Comparison of ENCODE assay signal across 23 mouse cellular contexts in genomic region chr2:104358881-104359280, GRCm38 (mm10). TPM values are rescaled to one million over a fixed set of nuclear protein-coding genes. Genes with fewer than 3 reads are reported as not detected.
DNase-seq lines count a peak whose midpoint lies in the region; ATAC-seq and TF ChIP-seq lines count a peak whose summit lies in the region.
"Had no signal": no experiment of that assay in that cellular context is flagged by ENCODE, and none has a peak within 500 bp of the region (broad histone marks: within the 10 kb centered on the region; RNA-seq: fewer than 3 reads in every experiment).

No protein-coding gene starts in this region.

- H3K27me3 ChIP-seq in forebrain, postnatal 0 days (ENCODE audit: insufficient read depth, low read length): no peaks in the 10 kb centered on the region
- no peaks in the 10 kb centered on the region for H3K27me3 ChIP-seq in forebrain, embryonic 10.5 days (ENCODE audit: poor library complexity, severe bottlenecking)
- H3K27me3 ChIP-seq in midbrain, embryonic 14.5 days (ENCODE audit: control insufficient read depth, insufficient read depth, low read length): no peaks in the 10 kb centered on the region
- H3K27me3 ChIP-seq in midbrain, embryonic 16.5 days (ENCODE audit: control insufficient read depth, insufficient read depth, low read depth, low read length): no peaks in the 10 kb centered on the region
- H3K27me3 ChIP-seq: embryonic facial prominence, embryonic 15.5 days; stomach, embryonic 15.5 days had no signal

- H3K4me3 ChIP-seq in forebrain, postnatal 0 days (ENCODE audit: low read depth, low read length): no peak overlapping the region
- no peak overlapping the region for H3K4me3 ChIP-seq in forebrain, embryonic 10.5 days
- H3K4me3 ChIP-seq in left cerebral cortex, adult 2 months: no peak overlapping the region
- no peak overlapping the region for H3K4me3 ChIP-seq in midbrain, embryonic 14.5 days (replicated peaks; ENCODE audit: low read depth, low read length)
- no peak overlapping the region for H3K4me3 ChIP-seq in midbrain, embryonic 16.5 days (ENCODE audit: low read depth, low read length)
- H3K4me3 ChIP-seq: embryonic facial prominence, embryonic 15.5 days; heart, embryonic 10.5 days; limb, embryonic 10.5 days; stomach, embryonic 15.5 days had no signal

- no peak overlapping the region for H3K4me2 ChIP-seq in forebrain, postnatal 0 days (ENCODE audit: low read depth)
- H3K4me2 ChIP-seq in midbrain, embryonic 14.5 days (ENCODE audit: low read length): no peak overlapping the region
- H3K4me2 ChIP-seq in midbrain, embryonic 16.5 days (ENCODE audit: low read length): no peak overlapping the region
- H3K4me2 ChIP-seq: embryonic facial prominence, embryonic 15.5 days; stomach, embryonic 15.5 days had no signal

- no peaks in the 10 kb centered on the region for H3K36me3 ChIP-seq in forebrain, postnatal 0 days (ENCODE audit: insufficient read depth)
- H3K36me3 ChIP-seq in forebrain, embryonic 10.5 days (replicated peaks): no peaks in the 10 kb centered on the region
- no peaks in the 10 kb centered on the region for H3K36me3 ChIP-seq in midbrain, embryonic 14.5 days (ENCODE audit: control insufficient read depth, insufficient read depth, low read length)
- H3K36me3 ChIP-seq in midbrain, embryonic 16.5 days (ENCODE audit: control insufficient read depth, insufficient read depth, low read length): no peaks in the 10 kb centered on the region
- H3K36me3 ChIP-seq: embryonic facial prominence, embryonic 15.5 days; heart, embryonic 10.5 days; limb, embryonic 10.5 days; stomach, embryonic 15.5 days had no signal

- peak; percentile 65 for DNase-seq in cerebellum, postnatal 10 days
- no peak for DNase-seq in cerebellum, postnatal 25 days
- no peak for DNase-seq in forebrain, postnatal 0 days
- no peak for DNase-seq in forebrain, embryonic 10.5 days (ENCODE audit: extremely low spot score, low spot score)
- DNase-seq in left cerebral cortex, adult 2 months (ENCODE audit: extremely low spot score in 1 of 2, low spot score in 2 of 2): no peak
- DNase-seq in left cerebral cortex, postnatal 25 days (ENCODE audit: low spot score in 2 of 2): no peak
- DNase-seq in midbrain, embryonic 14.5 days: peak; percentile 31
- DNase-seq: adrenal gland, postnatal 10 days; cerebellum, adult 9-10 months; gastrocnemius, postnatal 10 days; heart, postnatal 4 days; kidney, postnatal 4 days; liver; thymus, postnatal 36 days had no signal

- H3K27ac ChIP-seq in forebrain, postnatal 0 days (ENCODE audit: low read depth, low read length): no peak overlapping the region
- H3K27ac ChIP-seq in forebrain, embryonic 10.5 days: no peak overlapping the region
- H3K27ac ChIP-seq in left cerebral cortex, adult 2 months: peak overlapping the region; percentile 32; the same call in 1 of the 2 replicates
- H3K27ac ChIP-seq in midbrain, embryonic 14.5 days (replicated peaks; ENCODE audit: low read depth, low read length): no peak overlapping the region
- no peak overlapping the region for H3K27ac ChIP-seq in midbrain, embryonic 16.5 days (ENCODE audit: low read length)
- H3K27ac ChIP-seq: embryonic facial prominence, embryonic 15.5 days; heart, embryonic 10.5 days; limb, embryonic 10.5 days; stomach, embryonic 15.5 days had no signal

- peak; percentile 74 for ATAC-seq in forebrain, postnatal 0 days
- no peak for ATAC-seq in midbrain, embryonic 14.5 days (ENCODE audit: low FRiP score, low TSS enrichment)
- no peak for ATAC-seq in midbrain, embryonic 16.5 days
- ATAC-seq: intestine, postnatal 0 days had no signal

- 0 out of 2 replicates have a peak, but pooled peaks cover 3% of the 10 kb centered on the region for H3K4me1 ChIP-seq in forebrain, postnatal 0 days (ENCODE audit: insufficient read depth)
- no peaks in the 10 kb centered on the region for H3K4me1 ChIP-seq in forebrain, embryonic 10.5 days
- no peaks in the 10 kb centered on the region for H3K4me1 ChIP-seq in midbrain, embryonic 14.5 days (ENCODE audit: control insufficient read depth, insufficient read depth, low read length)
- H3K4me1 ChIP-seq in midbrain, embryonic 16.5 days (ENCODE audit: control insufficient read depth, insufficient read depth, low read length): peaks cover 3% of the 10 kb centered on the region; the same call in 1 of the 2 replicates
- H3K4me1 ChIP-seq: embryonic facial prominence, embryonic 15.5 days; limb, embryonic 10.5 days; stomach, embryonic 15.5 days had no signal

- H3K9ac ChIP-seq in forebrain, postnatal 0 days: no peak overlapping the region
- no peak overlapping the region for H3K9ac ChIP-seq in midbrain, embryonic 14.5 days (replicated peaks; ENCODE audit: low read length)
- H3K9ac ChIP-seq in midbrain, embryonic 16.5 days (ENCODE audit: low read depth, low read length): no peak overlapping the region
- H3K9ac ChIP-seq: embryonic facial prominence, embryonic 15.5 days; stomach, embryonic 15.5 days had no signal

- TF ChIP-seq CTCF in forebrain, postnatal 0 days (IDR thresholded peaks at IDR 0.05; ENCODE audit: low read depth): no peak
- TF ChIP-seq CTCF in left cerebral cortex, adult 2 months (IDR thresholded peaks at IDR 0.05): no peak

- 85% methylated on average over 1 of the region's 1 CpGs for WGBS in forebrain, postnatal 0 days
- WGBS in forebrain, embryonic 10.5 days: 97% methylated on average over 1 of the region's 1 CpGs
- WGBS in midbrain, embryonic 14.5 days: 97% methylated on average over 1 of the region's 1 CpGs
- 89% methylated on average over 1 of the region's 1 CpGs for WGBS in midbrain, embryonic 16.5 days

- H3K9me3 ChIP-seq in forebrain, postnatal 0 days (ENCODE audit: low read length): no peaks in the 10 kb centered on the region
- H3K9me3 ChIP-seq in forebrain, embryonic 10.5 days: no peaks in the 10 kb centered on the region
- H3K9me3 ChIP-seq in midbrain, embryonic 14.5 days (ENCODE audit: control insufficient read depth, low read length): no peaks in the 10 kb centered on the region
- no peaks in the 10 kb centered on the region for H3K9me3 ChIP-seq in midbrain, embryonic 16.5 days (replicated peaks; ENCODE audit: control insufficient read depth, low read length, poor library complexity, severe bottlenecking)
- H3K9me3 ChIP-seq: embryonic facial prominence, embryonic 15.5 days; heart, embryonic 10.5 days; limb, embryonic 10.5 days; stomach, embryonic 15.5 days had no signal

- intact Hi-C loops in left cerebral cortex, adult 2 months (cut with DNase I): no loop called here
- intact Hi-C loops in left cerebral cortex, postnatal 25 days (cut with DNase I): no loop called here

RNA-seq across cellular contexts. Expression of gene D430041D05Rik, which starts 51.9 kb away (rescaled TPM):
- 51.2 and 58.9 TPM in 2 replicates for total RNA-seq in forebrain, postnatal 0 days (2014; rRNA removed)
- polyA plus RNA-seq in forebrain, postnatal 0 days (2015; fragmentation: Nextera tagmentation; extraction: Ambion mirVana): 8.2 and 11.1 TPM in 2 replicates
- 0.90 and 1.1 TPM in 2 replicates for polyA plus RNA-seq in forebrain, embryonic 10.5 days (2016; fragmentation: Nextera tagmentation; extraction: Ambion mirVana)
- 100 to 1,000 TPM; 121 to 123 TPM for total RNA-seq in left cerebral cortex, adult 2 months (2021)
- 100 to 1,000 TPM; 124 to 128 TPM for total RNA-seq in left cerebral cortex, postnatal 25 days (2021)
- 12.0 and 12.8 TPM in 2 replicates for polyA plus RNA-seq in midbrain, embryonic 14.5 days (2014; fragmentation: Nextera tagmentation; extraction: Ambion mirVana)
- polyA plus RNA-seq in midbrain, embryonic 16.5 days (2015; fragmentation: Nextera tagmentation; extraction: Ambion mirVana): 9.3 and 11.6 TPM in 2 replicates
- total RNA-seq: granulocyte monocyte progenitor cell, adult 5-6 weeks; megakaryocyte progenitor cell, adult 5-6 weeks had no signal
- polyA plus RNA-seq: liver, embryonic 16.5 days had no signal

Comparison
In these comparisons a context has a peak if more than half of its experiments do, and no peak if none do; other contexts are left out.
1. DNase-seq: peak in cerebellum, postnatal 10 days (2 of 2) and midbrain, embryonic 14.5 days (single experiment); none in cerebellum, postnatal 25 days (0 of 2), forebrain, postnatal 0 days (single experiment), forebrain, embryonic 10.5 days (single experiment), left cerebral cortex, adult 2 months (0 of 2) and left cerebral cortex, postnatal 25 days (0 of 2).